Mouse (Mus musculus) G1E (cell line): Measurements from ENCODE around the gene Slamf1. TPM values are rescaled to one million over a fixed set of nuclear protein-coding genes. Genes with fewer than 3 reads are reported as not detected.

ENCODE experiments used
- ATAC-seq: 2 replicates; pipeline ENCODE4 v1.8.0; 2016; ENCODE audit warnings: mild to moderate bottlenecking; ENCODE audit not compliant: insufficient number of reproducible peaks, poor library complexity, low FRiP score, severe bottlenecking; ENCODE audit errors: extremely low read depth
- DNase-seq: peaks from one replicate; pipeline ENCODE4 v3.0.0; 2012; ENCODE audit warnings: low spot score
- H3K27me3 ChIP-seq: 2 replicates; pipeline ENCODE4 v1.6.1; 2012; ENCODE audit warnings: mild to moderate bottlenecking, low read length, inconsistent platforms; ENCODE audit not compliant: insufficient read depth
- H3K36me3 ChIP-seq: replicated peaks from 2 replicates; pipeline ENCODE3; 2012; ENCODE audit warnings: mild to moderate bottlenecking, inconsistent platforms
- H3K4me1 ChIP-seq: 2 replicates; pipeline ENCODE4 v1.6.1; 2012; ENCODE audit warnings: low read depth, low read length, inconsistent platforms, mixed read lengths; ENCODE audit not compliant: insufficient read depth
- H3K4me3 ChIP-seq: 2 replicates; pipeline ENCODE4 v1.5.1; 2012; ENCODE audit warnings: low read depth, mild to moderate bottlenecking, inconsistent platforms, low read length, moderate library complexity, mixed read lengths
- H3K9me3 ChIP-seq: replicated peaks from 2 replicates; pipeline ENCODE4 v1.6.1; 2012; ENCODE audit warnings: inconsistent platforms
- CTCF ChIP-seq: IDR thresholded peaks from 2 replicates; pipeline ENCODE4 v1.5.1; 2012; ENCODE audit warnings: low read depth, low read length, inconsistent platforms, mixed read lengths
- GATA1 ChIP-seq: IDR thresholded peaks from 2 replicates; pipeline ENCODE4 v1.6.1; 2012; ENCODE audit warnings: borderline replicate concordance, low read length, inconsistent platforms, mixed read lengths
- GATA2 ChIP-seq: IDR thresholded peaks from 2 replicates; pipeline ENCODE4 v1.6.1; 2012; ENCODE audit warnings: low read depth, low read length, inconsistent platforms, borderline replicate concordance
- POLR2AphosphoS5 ChIP-seq: IDR thresholded peaks from 2 replicates; pipeline ENCODE4 v1.6.1; 2012; ENCODE audit warnings: low read depth, low read length, inconsistent platforms; ENCODE audit not compliant: insufficient replicate concordance
- TAL1 ChIP-seq: conservative IDR thresholded peaks from 2 replicates; pipeline ENCODE4 v1.6.1; 2012; ENCODE audit warnings: low read depth, low read length, inconsistent platforms, mixed read lengths
- polyA plus RNA-seq: library from polyadenylated mRNA; stranded (reverse); fragments of >175 nt; gene quantifications from 2 replicates; pipeline ENCODE4 v1.2.3, GENCODE M21; 2012
- total RNA-seq, 2 experiments: library from RNA; stranded (forward) in 1 of 2; stranded (reverse) in 1 of 2; fragments of 200-1000 nt in 1 of 2; fragments of >200 nt in 1 of 2; fragmentation: Nextera tagmentation in 1 of 2; gene quantifications; 2 replicates each; pipeline ENCODE4 v1.2.3; 2014 to 2017

Gene Slamf1
- total RNA-seq (2014; fragmentation: Nextera tagmentation) = not detected in 2 replicates
- 0.12 and 0.16 TPM in 2 replicates for total RNA-seq (2017)
- polyA plus RNA-seq = not detected in 2 replicates

GRCm38 (mm10) chr1:171766898-171767297, at the start of gene Slamf1:
TSS of gene Slamf1 (plus strand) at chr1:171767127.
- Histone ChIP-seq H3K4me3 (no peak within 1 kb of the TSS), H3K9me3 (peaks cover 21% of the 10 kb centered on the region), H3K4me1 (no peaks in the 10 kb centered on the region), H3K27me3 (no peaks in the 10 kb centered on the region), H3K36me3 (no peaks in the 10 kb centered on the region)
- ATAC-seq (no peak), DNase-seq (no peak)
- TF ChIP-seq POLR2AphosphoS5 (no peak), GATA1 (no peak), CTCF (no peak), GATA2 (no peak), TAL1 (no peak)

GRCm38 (mm10) chr1:171731195-171731594, 35.7 kb upstream of the Slamf1 start:
- DNase-seq (no peak), ATAC-seq (no peak)
- H3K9me3 ChIP-seq = peaks cover 26% of the 10 kb centered on the region
- H3K4me1 ChIP-seq = no peaks in the 10 kb centered on the region
- H3K36me3 ChIP-seq = no peaks in the 10 kb centered on the region
- no peak for TF ChIP-seq GATA2
- no peak for TF ChIP-seq GATA1
- no peak for TF ChIP-seq CTCF
- no peaks in the 10 kb centered on the region for H3K27me3 ChIP-seq
- no peak overlapping the region for H3K4me3 ChIP-seq

- H3K36me3 ChIP-seq = no peaks in the 10 kb centered on the region
- H3K4me1 ChIP-seq = no peaks in the 10 kb centered on the region
- H3K9me3 ChIP-seq = peaks cover 18% of the 10 kb centered on the region
- no peak for DNase-seq
- ATAC-seq = no peak
- no peak overlapping the region for H3K4me3 ChIP-seq
- no peaks in the 10 kb centered on the region for H3K27me3 ChIP-seq
- no peak for TF ChIP-seq CTCF
- no peak for TF ChIP-seq POLR2AphosphoS5
- no peak for TF ChIP-seq GATA2
- TF ChIP-seq GATA1 = no peak
- TF ChIP-seq TAL1 = no peak
Observed at GRCm38 (mm10) chr1:171734898-171735297, 32.0 kb upstream of the Slamf1 start.

GRCm38 (mm10) chr1:171748127-171748969, 18.6 kb upstream of the Slamf1 start:
- ATAC-seq = no peak
- Histone ChIP-seq H3K36me3 (no peaks in the 10 kb centered on the region), H3K27me3 (no peaks in the 10 kb centered on the region), H3K9me3 (peaks cover 21% of the 10 kb centered on the region), H3K4me3 (no peak overlapping the region), H3K4me1 (no peaks in the 10 kb centered on the region)
- DNase-seq = no peak
- TF ChIP-seq TAL1 (no peak), POLR2AphosphoS5 (no peak), GATA1 (no peak), CTCF (no peak), GATA2 (no peak)

DNA sequence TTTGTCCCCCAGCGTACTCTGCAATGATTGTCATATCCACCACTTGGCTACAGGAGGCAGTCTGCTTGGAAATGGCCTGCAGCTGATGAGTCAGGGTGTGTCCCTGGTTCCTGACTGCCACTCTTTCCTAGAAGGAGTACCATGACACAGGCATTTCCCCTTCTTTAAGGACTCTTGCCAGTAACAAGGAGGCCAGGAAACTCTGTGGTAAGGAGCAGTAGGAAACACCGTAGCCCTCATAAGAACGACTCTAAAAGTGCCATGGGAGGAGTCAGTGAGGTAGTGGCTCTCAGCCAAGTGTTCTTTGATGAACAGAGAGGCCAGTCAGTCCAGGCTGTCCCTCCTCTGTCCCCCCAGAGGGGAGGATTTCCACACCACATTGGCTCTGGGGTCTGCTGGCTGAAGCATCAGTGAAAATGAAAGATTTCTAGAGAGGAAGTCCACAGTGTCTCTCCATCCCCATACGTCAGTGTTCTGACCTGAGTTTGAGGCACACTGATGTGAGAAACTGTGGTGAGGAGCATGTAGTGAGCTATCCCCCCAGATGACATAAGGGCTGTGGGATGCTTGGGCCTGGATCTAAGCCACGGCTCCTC, 5.0 kb upstream of the Slamf1 start:
- H3K4me1 ChIP-seq = no peaks in the 10 kb centered on the region

GRCm38 (mm10) chr1:171770996-171771395, 4.1 kb downstream of the Slamf1 start:
- H3K27me3 ChIP-seq = no peaks in the 10 kb centered on the region
- TF ChIP-seq POLR2AphosphoS5 (no peak), TAL1 (no peak), CTCF (no peak), GATA2 (no peak), GATA1 (no peak)
- no peak overlapping the region for H3K4me3 ChIP-seq
- no peaks in the 10 kb centered on the region for H3K4me1 ChIP-seq
- H3K9me3 ChIP-seq = peaks cover 38% of the 10 kb centered on the region
- no peaks in the 10 kb centered on the region for H3K36me3 ChIP-seq
- ATAC-seq (no peak), DNase-seq (no peak)

More for the DNA sequence above, 5.0 kb upstream of the Slamf1 start:
- Histone ChIP-seq H3K27me3 (no peaks in the 10 kb centered on the region), H3K4me3 (no peak overlapping the region), H3K36me3 (no peaks in the 10 kb centered on the region), H3K9me3 (peaks cover 21% of the 10 kb centered on the region)
- DNase-seq (no peak), ATAC-seq (no peak)
- TF ChIP-seq GATA1 = no peak
- no peak for TF ChIP-seq TAL1
- TF ChIP-seq POLR2AphosphoS5 = no peak
- TF ChIP-seq CTCF = no peak
- no peak for TF ChIP-seq GATA2
